Comparison of ENCODE assay signal across 12 mouse cellular contexts in genomic region chr11:61647956-61648748, GRCm38 (mm10). TPM values are rescaled to one million over a fixed set of nuclear protein-coding genes. Genes with fewer than 3 reads are reported as not detected.
DNase-seq lines count a peak whose midpoint lies in the region; ATAC-seq and TF ChIP-seq lines count a peak whose summit lies in the region.
"Had no signal": no experiment of that assay in that cellular context is flagged by ENCODE, and none has a peak within 500 bp of the region (broad histone marks: within the 10 kb centered on the region; RNA-seq: fewer than 3 reads in every experiment).

No protein-coding gene starts in this region.

- peaks cover 28% of the 10 kb centered on the region for H3K4me1 ChIP-seq in megakaryocyte, embryonic 14.5 days
- H3K4me1 ChIP-seq in small intestine, adult 2 months (ENCODE audit: control insufficient read depth, insufficient read depth, insufficient read length, low read length), result peaks cover 37% of the 10 kb centered on the region
- H3K4me1 ChIP-seq in hindbrain, embryonic 10.5 days (replicated peaks), result 0 out of 2 replicates have a peak, but pooled peaks cover 5% of the 10 kb centered on the region

- H3K36me3 ChIP-seq in megakaryocyte, embryonic 14.5 days (replicated peaks; ENCODE audit: low read length), result no peaks in the 10 kb centered on the region
- H3K36me3 ChIP-seq in small intestine, adult 2 months (ENCODE audit: control insufficient read depth, insufficient read depth, low read length), result no peaks in the 10 kb centered on the region
- no peaks in the 10 kb centered on the region for H3K36me3 ChIP-seq in hindbrain, embryonic 10.5 days

- DNase-seq in cerebellum, postnatal 10 days, result peak; percentile 65 to 72
- DNase-seq in cerebellum, adult 9-10 months, result no peak
- DNase-seq in hindbrain, embryonic 10.5 days (ENCODE audit: low spot score), result no peak
- DNase-seq in gastrocnemius, postnatal 10 days, result no peak

- peak overlapping the region; percentile 5 for H3K4me3 ChIP-seq in megakaryocyte, embryonic 14.5 days (replicated peaks)
- no peak overlapping the region for H3K4me3 ChIP-seq in small intestine, adult 2 months (ENCODE audit: low read depth, low read length)
- no peak overlapping the region for H3K4me3 ChIP-seq in hindbrain, embryonic 10.5 days
- H3K4me3 ChIP-seq: erythroblast, embryonic 14.5 days had no signal

- peaks cover 71% of the 10 kb centered on the region for H3K27me3 ChIP-seq in megakaryocyte, embryonic 14.5 days (replicated peaks)
- H3K27me3 ChIP-seq in small intestine, adult 2 months (ENCODE audit: control insufficient read depth, insufficient read depth, low read length), result no peaks in the 10 kb centered on the region
- no peaks in the 10 kb centered on the region for H3K27me3 ChIP-seq in hindbrain, embryonic 10.5 days (ENCODE audit: insufficient read depth, poor library complexity, severe bottlenecking)

- 0 out of 2 replicates have a peak overlapping the region, but pooled peaks have one; percentile 7 for H3K27ac ChIP-seq in small intestine, adult 2 months (ENCODE audit: insufficient read depth, low read depth, low read length)
- no peak overlapping the region for H3K27ac ChIP-seq in hindbrain, embryonic 10.5 days
- H3K27ac ChIP-seq: stomach, postnatal 0 days had no signal

- no peak for ATAC-seq in megakaryocyte, adult 5-6 weeks (ENCODE audit: poor library complexity, severe bottlenecking)
- peak; percentile 76 for ATAC-seq in common myeloid progenitor, adult 5-6 weeks (replicated peaks; ENCODE audit: low read depth, poor library complexity, severe bottlenecking)
- ATAC-seq: hindbrain, embryonic 16.5 days; midbrain, embryonic 16.5 days had no signal

- H3K9me3 ChIP-seq in megakaryocyte, embryonic 14.5 days, result no peaks in the 10 kb centered on the region
- H3K9me3 ChIP-seq in hindbrain, embryonic 10.5 days, result no peaks in the 10 kb centered on the region

- TF ChIP-seq POLR2A in small intestine, adult 2 months (IDR thresholded peaks at IDR 0.05; ENCODE audit: low read depth, low read length), result no peak

- WGBS in small intestine, adult 2 months, result 28% methylated on average over 6 of the region's 6 CpGs
- 88% methylated on average over 6 of the region's 6 CpGs for WGBS in hindbrain, embryonic 10.5 days

- TF ChIP-seq CTCF in small intestine, adult 2 months (IDR thresholded peaks at IDR 0.05; ENCODE audit: extremely low read depth, insufficient read length, insufficient replicate concordance, low read depth, low read length), result no peak

RNA-seq across cellular contexts. Expression of gene Grap, which starts 4.9 kb away (rescaled TPM):
- 5.2 and 14.2 TPM in 2 replicates for polyA plus RNA-seq in megakaryocyte, embryonic 14.5 days (2012; ENCODE audit: insufficient read depth, low replicate concordance)
- 0.85 and 2.4 TPM in 2 replicates for total RNA-seq in megakaryocyte, adult 5-6 weeks (2015)
- 3.5 and 4.3 TPM in 2 replicates for total RNA-seq in megakaryocyte, adult 5-6 weeks (2017)
- 0.37 TPM in 1 of 2 replicates, not detected in the other for total RNA-seq in common myeloid progenitor, adult 5-6 weeks (2017)
- polyA plus RNA-seq in small intestine, adult 2 months (2012; rRNA removed), result 3.4 and 7.7 TPM in 2 replicates
- polyA plus RNA-seq in hindbrain, embryonic 10.5 days (2016; fragmentation: Nextera tagmentation; extraction: Ambion mirVana), result 7.8 and 8.6 TPM in 2 replicates
- total RNA-seq in gastrocnemius, postnatal 10 days (2021), result 1 to 10 TPM; 7.0 to 8.0 TPM

RNA-seq across cellular contexts. Expression of gene Fam83g, which starts 35.7 kb away (rescaled TPM):
- polyA plus RNA-seq in megakaryocyte, embryonic 14.5 days (2012; ENCODE audit: insufficient read depth, low replicate concordance), result 5.2 and 5.9 TPM in 2 replicates
- not detected in 2 replicates for total RNA-seq in megakaryocyte, adult 5-6 weeks (2015)
- total RNA-seq in megakaryocyte, adult 5-6 weeks (2017), result not detected in 2 replicates
- total RNA-seq in common myeloid progenitor, adult 5-6 weeks (2017), result not detected in 2 replicates
- polyA plus RNA-seq in small intestine, adult 2 months (2012; rRNA removed), result 15.8 and 33.8 TPM in 2 replicates
- polyA plus RNA-seq in hindbrain, embryonic 10.5 days (2016; fragmentation: Nextera tagmentation; extraction: Ambion mirVana), result 0.68 and 1.8 TPM in 2 replicates
- under 1 TPM; 0.16 to 0.41 TPM for total RNA-seq in gastrocnemius, postnatal 10 days (2021)

Comparison
In these comparisons a context has a peak if more than half of its experiments do, and no peak if none do; other contexts are left out.
1. DNase-seq: peak in cerebellum, postnatal 10 days (2 of 2); none in cerebellum, adult 9-10 months (single experiment), hindbrain, embryonic 10.5 days (single experiment) and gastrocnemius, postnatal 10 days (single experiment).